Mouse (Mus musculus): ENCODE data around the gene Cpeb2. TPM values are rescaled to one million over a fixed set of nuclear protein-coding genes. Genes with fewer than 3 reads are reported as not detected.
A peak's percentile ranks its signal among the peaks of the same experiment; 100 is the strongest.

The Cpeb2 gene
- polyA plus RNA-seq (2014; fragmentation: Nextera tagmentation; extraction: Ambion mirVana) = 6.3 and 7.2 TPM in 2 replicates

GRCm38 (mm10) chr5:43232480-43233315 is at the start of gene Cpeb2:
Cpeb2 (plus strand) TSS chr5:43233170.
- under 1% methylated on average over 74 of the region's 89 CpGs for WGBS (ENCODE audit: insufficient replicate concordance)

GRCm38 (mm10) chr5:43183556-43183955 is 49.4 kb upstream of the Cpeb2 start:
- H3K4me3 ChIP-seq (ENCODE audit: low read depth, low read length) = no peak overlapping the region
- no peaks in the 10 kb centered on the region for H3K9me3 ChIP-seq (replicated peaks; ENCODE audit: control insufficient read depth, low read length)
- H3K27ac ChIP-seq (ENCODE audit: low read depth, low read length) = no peak overlapping the region
- no peak overlapping the region for H3K4me2 ChIP-seq
- H3K9ac ChIP-seq (ENCODE audit: low read depth, low read length) = no peak overlapping the region
- no peaks in the 10 kb centered on the region for H3K4me1 ChIP-seq (ENCODE audit: control insufficient read depth, insufficient read depth, low read length)
- ATAC-seq (replicated peaks; ENCODE audit: insufficient number of reproducible peaks, low FRiP score, low TSS enrichment) = no peak
- H3K27me3 ChIP-seq (ENCODE audit: control insufficient read depth, insufficient read depth, low read length) = no peaks in the 10 kb centered on the region
- no peaks in the 10 kb centered on the region for H3K36me3 ChIP-seq (ENCODE audit: control insufficient read depth, insufficient read depth, low read length)

More at GRCm38 (mm10) chr5:43232480-43233315, at the start of gene Cpeb2:
- ATAC-seq (replicated peaks; ENCODE audit: insufficient number of reproducible peaks, low FRiP score, low TSS enrichment) = peak; percentile 87
- Histone ChIP-seq H3K4me3 (ENCODE audit: low read depth, low read length) (peak within 1 kb of the TSS; percentile 99), H3K9ac (ENCODE audit: low read depth, low read length) (peak within 1 kb of the TSS; percentile 99), H3K4me2 (peak within 1 kb of the TSS; percentile 87), H3K36me3 (ENCODE audit: control insufficient read depth, insufficient read depth, low read length) (no peaks in the 10 kb centered on the region), H3K27ac (ENCODE audit: low read depth, low read length) (peak within 1 kb of the TSS; percentile 100), H3K27me3 (ENCODE audit: control insufficient read depth, insufficient read depth, low read length) (no peaks in the 10 kb centered on the region), H3K9me3 (replicated peaks; ENCODE audit: control insufficient read depth, low read length) (no peaks in the 10 kb centered on the region), H3K4me1 (ENCODE audit: control insufficient read depth, insufficient read depth, low read length) (no peaks in the 10 kb centered on the region)

GRCm38 (mm10) chr5:43184834-43185233 is 48.1 kb upstream of the Cpeb2 start:
- no peak overlapping the region for H3K4me2 ChIP-seq
- H3K4me3 ChIP-seq (ENCODE audit: low read depth, low read length) = no peak overlapping the region
- no peaks in the 10 kb centered on the region for H3K9me3 ChIP-seq (replicated peaks; ENCODE audit: control insufficient read depth, low read length)
- H3K9ac ChIP-seq (ENCODE audit: low read depth, low read length) = no peak overlapping the region
- no peaks in the 10 kb centered on the region for H3K36me3 ChIP-seq (ENCODE audit: control insufficient read depth, insufficient read depth, low read length)
- no peaks in the 10 kb centered on the region for H3K4me1 ChIP-seq (ENCODE audit: control insufficient read depth, insufficient read depth, low read length)
- no peak overlapping the region for H3K27ac ChIP-seq (ENCODE audit: low read depth, low read length)
- ATAC-seq (replicated peaks; ENCODE audit: insufficient number of reproducible peaks, low FRiP score, low TSS enrichment) = no peak
- 81% methylated on average over 3 of the region's 3 CpGs for WGBS (ENCODE audit: insufficient replicate concordance)
- no peaks in the 10 kb centered on the region for H3K27me3 ChIP-seq (ENCODE audit: control insufficient read depth, insufficient read depth, low read length)

GRCm38 (mm10) chr5:43185478-43185877 is 47.5 kb upstream of the Cpeb2 start:
- 68% methylated on average over 3 of the region's 3 CpGs for WGBS (ENCODE audit: insufficient replicate concordance)
- no peaks in the 10 kb centered on the region for H3K27me3 ChIP-seq (ENCODE audit: control insufficient read depth, insufficient read depth, low read length)
- H3K36me3 ChIP-seq (ENCODE audit: control insufficient read depth, insufficient read depth, low read length) = no peaks in the 10 kb centered on the region
- ATAC-seq (replicated peaks; ENCODE audit: insufficient number of reproducible peaks, low FRiP score, low TSS enrichment) = no peak
- H3K4me3 ChIP-seq (ENCODE audit: low read depth, low read length) = no peak overlapping the region
- H3K4me2 ChIP-seq = no peak overlapping the region
- H3K4me1 ChIP-seq (ENCODE audit: control insufficient read depth, insufficient read depth, low read length) = no peaks in the 10 kb centered on the region
- no peak overlapping the region for H3K9ac ChIP-seq (ENCODE audit: low read depth, low read length)
- H3K9me3 ChIP-seq (replicated peaks; ENCODE audit: control insufficient read depth, low read length) = no peaks in the 10 kb centered on the region
- H3K27ac ChIP-seq (ENCODE audit: low read depth, low read length) = no peak overlapping the region

GRCm38 (mm10) chr5:43200686-43201085 is 32.3 kb upstream of the Cpeb2 start:
- peaks cover 5% of the 10 kb centered on the region; the same call in 1 of the 2 replicates for H3K4me1 ChIP-seq (ENCODE audit: control insufficient read depth, insufficient read depth, low read length)
- WGBS (ENCODE audit: insufficient replicate concordance) = 69% methylated on average over 4 of the region's 4 CpGs
- H3K9ac ChIP-seq (ENCODE audit: low read depth, low read length) = no peak overlapping the region
- ATAC-seq (replicated peaks; ENCODE audit: insufficient number of reproducible peaks, low FRiP score, low TSS enrichment) = no peak
- H3K27ac ChIP-seq (ENCODE audit: low read depth, low read length) = no peak overlapping the region
- no peak overlapping the region for H3K4me2 ChIP-seq
- H3K27me3 ChIP-seq (ENCODE audit: control insufficient read depth, insufficient read depth, low read length) = no peaks in the 10 kb centered on the region
- no peak overlapping the region for H3K4me3 ChIP-seq (ENCODE audit: low read depth, low read length)
- no peaks in the 10 kb centered on the region for H3K9me3 ChIP-seq (replicated peaks; ENCODE audit: control insufficient read depth, low read length)
- H3K36me3 ChIP-seq (ENCODE audit: control insufficient read depth, insufficient read depth, low read length) = no peaks in the 10 kb centered on the region

- no peak for ATAC-seq (replicated peaks; ENCODE audit: insufficient number of reproducible peaks, low FRiP score, low TSS enrichment)
- no peaks in the 10 kb centered on the region for H3K9me3 ChIP-seq (replicated peaks; ENCODE audit: control insufficient read depth, low read length)
- no peak overlapping the region for H3K27ac ChIP-seq (ENCODE audit: low read depth, low read length)
- no peak overlapping the region for H3K9ac ChIP-seq (ENCODE audit: low read depth, low read length)
- H3K4me1 ChIP-seq (ENCODE audit: control insufficient read depth, insufficient read depth, low read length) = no peaks in the 10 kb centered on the region
- H3K27me3 ChIP-seq (ENCODE audit: control insufficient read depth, insufficient read depth, low read length) = no peaks in the 10 kb centered on the region
- no peaks in the 10 kb centered on the region for H3K36me3 ChIP-seq (ENCODE audit: control insufficient read depth, insufficient read depth, low read length)
- no peak overlapping the region for H3K4me3 ChIP-seq (ENCODE audit: low read depth, low read length)
- 74% methylated on average over 6 of the region's 6 CpGs for WGBS (ENCODE audit: insufficient replicate concordance)
- no peak overlapping the region for H3K4me2 ChIP-seq
These were observed 26.4 kb upstream of the Cpeb2 start for GRCm38 (mm10) chr5:43206495-43207053.

- Histone ChIP-seq H3K27me3 (ENCODE audit: control insufficient read depth, insufficient read depth, low read length) (no peaks in the 10 kb centered on the region), H3K9ac (ENCODE audit: low read depth, low read length) (no peak overlapping the region), H3K4me3 (ENCODE audit: low read depth, low read length) (no peak overlapping the region), H3K9me3 (replicated peaks; ENCODE audit: control insufficient read depth, low read length) (no peaks in the 10 kb centered on the region), H3K4me2 (no peak overlapping the region), H3K4me1 (ENCODE audit: control insufficient read depth, insufficient read depth, low read length) (peaks cover 8% of the 10 kb centered on the region; the same call in 1 of the 2 replicates), H3K27ac (ENCODE audit: low read depth, low read length) (no peak overlapping the region), H3K36me3 (ENCODE audit: control insufficient read depth, insufficient read depth, low read length) (no peaks in the 10 kb centered on the region)
- no peak for ATAC-seq (replicated peaks; ENCODE audit: insufficient number of reproducible peaks, low FRiP score, low TSS enrichment)
- WGBS (ENCODE audit: insufficient replicate concordance) = 44% methylated on average over 4 of the region's 4 CpGs
These were observed 15.5 kb upstream of the Cpeb2 start for GRCm38 (mm10) chr5:43217468-43217867.

GRCm38 (mm10) chr5:43217987-43218846 is 14.8 kb upstream of the Cpeb2 start:
- ATAC-seq (replicated peaks; ENCODE audit: insufficient number of reproducible peaks, low FRiP score, low TSS enrichment) = no peak
- no peak overlapping the region for H3K9ac ChIP-seq (ENCODE audit: low read depth, low read length)
- no peaks in the 10 kb centered on the region for H3K27me3 ChIP-seq (ENCODE audit: control insufficient read depth, insufficient read depth, low read length)
- WGBS (ENCODE audit: insufficient replicate concordance) = 56% methylated on average over 10 of the region's 10 CpGs
- H3K4me1 ChIP-seq (ENCODE audit: control insufficient read depth, insufficient read depth, low read length) = peaks cover 8% of the 10 kb centered on the region; the same call in 1 of the 2 replicates
- no peaks in the 10 kb centered on the region for H3K36me3 ChIP-seq (ENCODE audit: control insufficient read depth, insufficient read depth, low read length)
- H3K27ac ChIP-seq (ENCODE audit: low read depth, low read length) = peak overlapping the region; percentile 54
- no peak overlapping the region for H3K4me2 ChIP-seq
- no peaks in the 10 kb centered on the region for H3K9me3 ChIP-seq (replicated peaks; ENCODE audit: control insufficient read depth, low read length)
- H3K4me3 ChIP-seq (ENCODE audit: low read depth, low read length) = no peak overlapping the region
